Mouse (Mus musculus) heart, adult 2 months (tissue): ENCODE measurements around the gene Fbxo9.

Experiments used
- CTCF ChIP-seq: fragments of 200-600 bp; IDR thresholded peaks from 2 replicates; pipeline ENCODE4 v1.8.1; 2022; ENCODE audit warnings: antibody characterized with exemption, mild to moderate bottlenecking, moderate library complexity
- EP300 ChIP-seq: fragments of 200-500 bp; IDR thresholded peaks from 2 replicates; pipeline ENCODE4 v1.6.1; 2011; ENCODE audit warnings: low read depth, low read length, control low read depth; ENCODE audit not compliant: insufficient read depth
- POLR2A ChIP-seq: fragments of 200-500 bp; IDR thresholded peaks from 2 replicates; pipeline ENCODE4 v1.6.1; 2011; ENCODE audit warnings: mild to moderate bottlenecking, low read depth, low read length, control low read depth; ENCODE audit not compliant: insufficient read depth

DNA sequence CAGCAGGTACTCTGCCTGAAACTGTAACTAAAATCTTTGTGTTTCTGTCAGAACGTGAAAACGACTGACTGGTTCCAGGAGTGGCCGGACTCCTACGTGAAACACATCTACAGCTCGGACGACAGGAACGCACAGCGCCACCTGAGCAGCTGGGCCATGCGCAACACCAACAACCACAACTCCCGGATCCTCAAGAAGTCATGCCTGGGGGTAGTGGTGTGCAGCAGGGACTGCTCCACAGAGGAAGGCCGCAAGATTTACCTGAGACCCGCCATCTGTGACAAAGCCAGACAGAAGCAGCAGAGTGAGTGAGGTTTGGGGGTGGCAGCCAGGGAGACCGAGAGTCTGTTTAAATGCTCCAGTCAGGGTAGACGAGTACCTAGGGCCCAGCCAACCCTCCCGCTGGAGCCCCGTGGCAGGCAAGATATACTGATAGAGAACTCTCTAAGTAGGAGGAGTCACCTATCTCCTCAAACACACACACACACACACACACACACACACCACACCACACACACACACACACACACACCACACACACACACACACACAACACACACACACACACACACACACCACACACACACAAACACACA is 49.2 kb downstream of the Fbxo9 start:
- no peak for TF ChIP-seq POLR2A
- no peak for TF ChIP-seq CTCF
- TF ChIP-seq EP300: no peak
